Mouse (Mus musculus): ENCODE measurements around the gene Adam33.

GRCm38 (mm10) chr2:131052862-131053418, 10.7 kb downstream of the Adam33 start:
- TF ChIP-seq CTCF (conservative IDR thresholded peaks at IDR 0.05; ENCODE audit: insufficient read depth, insufficient read length, low read depth, low read length) (no peak), POLR2A (IDR thresholded peaks at IDR 0.05; ENCODE audit: low read depth, low read length) (no peak)

Data from kidney, adult 2 months (tissue).